Mouse (Mus musculus) heart, adult 11 months (tissue): ENCODE data around the gene Naip6.
"Not testable (repeated sequence)": the region's sequence is repeated elsewhere in the genome, so short reads cannot be mapped to it uniquely, and the experiment has no call there.

ENCODE experiments used
- DNase-seq: peaks from one replicate; pipeline ENCODE4 v3.0.0; 2022

Gene Naip6

DNA sequence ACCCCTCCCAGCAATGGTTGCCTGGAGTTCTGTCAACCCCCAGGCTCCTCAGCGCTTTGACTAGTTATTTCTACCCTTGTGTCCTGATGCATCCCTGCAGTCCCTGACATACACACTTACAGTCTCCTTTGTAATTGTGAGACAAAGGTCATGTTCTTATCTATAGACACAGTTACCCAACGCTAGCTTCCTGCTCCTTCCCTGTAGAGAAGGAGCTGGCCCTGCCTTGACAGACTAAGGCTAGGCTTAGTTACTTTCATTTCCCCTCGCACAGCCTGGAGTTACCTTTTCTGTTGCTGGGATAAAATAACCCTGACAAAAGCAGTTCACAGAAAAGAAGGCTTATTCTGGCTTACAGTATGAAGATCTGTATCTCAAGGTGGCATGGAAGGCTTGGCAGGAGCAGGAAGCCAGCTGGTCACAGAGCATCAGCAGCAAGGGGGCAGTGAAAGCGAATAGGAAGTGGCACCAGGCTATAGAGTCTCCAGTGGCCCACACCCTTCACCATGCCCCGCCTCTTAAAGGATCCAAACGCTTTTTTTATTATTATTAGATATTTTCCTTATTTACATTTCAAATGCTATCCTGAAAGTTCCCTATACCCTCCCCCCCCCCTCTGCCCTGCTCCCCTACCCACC lies at the start of gene Naip6:
Gene Naip6, minus strand, starts transcription at position 419 of the 638 bp plus-strand sequence.
- not testable (repeated sequence) for DNase-seq

DNA sequence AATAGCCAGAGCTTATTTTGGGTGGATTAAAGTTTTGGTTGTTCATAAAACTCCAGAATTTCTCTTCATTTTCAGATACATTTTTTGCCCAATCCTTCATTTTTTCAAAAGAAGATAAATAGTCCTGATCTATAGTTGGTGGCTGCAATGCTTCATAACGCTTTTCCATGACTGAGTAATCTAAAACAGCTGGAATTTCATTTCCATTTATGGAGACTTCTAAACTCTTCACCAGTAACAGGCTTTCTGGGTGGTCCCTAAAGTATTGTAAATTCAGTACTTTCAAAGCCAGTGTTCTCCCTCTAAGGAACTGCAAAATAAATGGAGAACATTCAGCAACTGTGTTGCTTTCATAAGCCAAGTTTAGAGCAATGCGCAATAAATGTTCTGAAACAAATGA lies 34.8 kb upstream of the Naip6 start:
- not testable (repeated sequence) for DNase-seq

- not testable (repeated sequence) for DNase-seq
These were observed 32.2 kb upstream of the Naip6 start for GRCm38 (mm10) chr13:100349510-100350173.

DNA sequence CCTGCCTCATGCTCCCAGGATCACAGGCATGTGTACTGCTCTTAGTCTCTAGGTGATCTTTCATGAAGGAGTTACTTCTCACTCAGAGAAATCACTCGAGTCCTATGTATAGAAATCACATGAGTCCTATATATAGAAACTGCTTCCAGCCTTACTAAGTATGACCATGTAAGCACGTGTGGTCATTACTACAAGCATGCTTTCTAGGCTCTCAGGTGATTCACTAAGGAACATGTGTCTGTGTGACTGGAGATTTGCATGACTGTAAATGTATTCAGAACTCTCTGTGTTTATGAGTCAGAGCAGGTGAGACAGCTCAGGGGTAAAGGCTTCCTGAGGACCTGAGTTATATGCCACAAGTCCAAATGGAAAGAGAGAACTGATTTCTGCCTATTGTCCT lies 24.3 kb upstream of the Naip6 start:
- DNase-seq = no peak

DNA sequence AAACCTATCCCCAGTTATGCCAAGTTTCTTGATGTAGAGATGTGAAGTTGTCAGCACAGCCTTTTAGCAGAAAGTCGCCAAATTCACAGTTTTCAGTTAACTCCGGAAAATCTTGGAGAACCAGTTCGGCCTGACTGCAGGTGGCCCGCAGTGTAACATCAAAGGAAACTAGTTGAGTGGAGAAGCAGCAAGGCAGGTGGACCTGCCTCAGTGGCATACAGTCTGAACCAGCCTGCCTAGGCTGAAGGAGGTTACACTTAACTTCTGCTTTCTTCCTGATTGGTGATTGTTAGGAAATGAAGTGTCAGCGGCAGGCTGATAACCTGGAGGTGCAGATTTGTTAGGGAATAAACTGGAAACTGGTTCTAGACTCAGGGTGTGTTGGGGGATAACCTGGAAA lies 14.3 kb upstream of the Naip6 start:
- DNase-seq = not testable (repeated sequence)

DNA sequence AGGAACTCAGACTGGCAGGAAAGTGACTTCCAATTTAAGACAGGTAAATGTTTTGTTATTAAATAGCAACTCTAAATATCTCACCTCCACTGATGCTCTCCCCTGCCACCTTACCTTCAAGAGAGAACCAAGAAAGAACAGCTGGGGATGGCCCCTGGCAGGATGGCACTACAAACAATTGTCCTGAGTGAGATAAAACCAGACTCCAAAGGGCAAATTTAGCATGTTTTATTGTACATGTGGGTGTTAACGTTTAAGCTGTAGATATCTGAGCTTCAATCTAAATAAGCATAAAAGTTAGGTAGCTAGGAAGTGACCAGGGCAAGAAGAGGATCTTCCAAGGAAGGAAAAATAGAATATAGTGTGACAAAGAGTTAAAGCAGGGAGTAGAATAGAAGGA lies 11.4 kb upstream of the Naip6 start:
- not testable (repeated sequence) for DNase-seq

DNA sequence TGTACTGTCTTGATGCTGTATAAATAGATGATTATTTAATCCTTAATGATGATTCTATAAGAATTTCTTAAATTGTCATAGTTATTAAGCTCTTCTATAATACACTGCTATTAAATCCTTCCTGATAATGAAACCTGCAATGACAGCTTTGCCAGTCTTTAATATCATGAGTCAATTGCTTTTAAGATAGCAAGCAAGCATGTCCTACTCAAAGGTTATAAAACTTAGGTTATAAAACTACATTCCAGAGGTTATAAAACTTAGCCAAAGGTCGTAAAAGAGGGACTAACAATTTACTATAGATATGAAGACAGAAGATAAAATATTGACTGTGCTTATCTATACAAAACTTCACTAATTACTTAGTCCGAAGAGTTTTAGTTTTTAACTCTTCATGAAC lies 10.6 kb upstream of the Naip6 start:
- not testable (repeated sequence) for DNase-seq

GRCm38 (mm10) chr13:100322266-100322837 lies 4.9 kb upstream of the Naip6 start:
- DNase-seq = not testable (repeated sequence)

- DNase-seq = no peak
These were observed 32.9 kb downstream of the Naip6 start for GRCm38 (mm10) chr13:100284611-100285010.

DNA sequence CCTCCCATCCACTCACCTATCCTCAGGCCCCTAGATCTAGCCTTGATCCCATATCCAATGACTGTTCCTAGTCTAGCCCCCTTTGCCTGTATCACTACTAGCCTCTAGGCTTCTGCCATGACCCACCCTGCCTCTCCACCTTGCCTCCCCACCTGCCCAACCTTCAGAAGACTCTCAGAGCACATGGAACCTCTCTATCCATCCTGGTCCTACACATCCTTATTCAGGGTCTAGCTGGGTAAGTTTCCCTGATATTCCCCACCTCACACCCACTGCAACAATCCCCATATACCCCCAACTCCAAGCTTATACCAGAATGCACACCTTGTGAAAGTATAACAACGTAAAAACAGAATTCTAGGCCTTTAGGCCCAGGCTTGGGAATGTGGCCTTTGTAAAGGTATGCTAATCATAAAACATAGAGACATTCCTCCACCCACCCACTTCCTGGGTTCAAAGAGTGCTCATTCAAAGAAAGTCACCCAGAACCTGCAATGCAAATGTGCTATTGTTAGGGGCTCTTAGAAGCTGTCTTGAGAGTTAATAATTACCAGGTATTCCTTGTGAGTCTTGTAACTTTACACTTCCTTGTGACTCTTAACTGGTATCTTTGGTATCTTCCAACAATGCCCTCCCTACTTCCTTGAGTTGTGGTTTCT lies 45.9 kb downstream of the Naip6 start:
- not testable (repeated sequence) for DNase-seq

- not testable (repeated sequence) for DNase-seq
These were observed 60.5 kb downstream of the Naip6 start for GRCm38 (mm10) chr13:100256996-100257395.

DNA sequence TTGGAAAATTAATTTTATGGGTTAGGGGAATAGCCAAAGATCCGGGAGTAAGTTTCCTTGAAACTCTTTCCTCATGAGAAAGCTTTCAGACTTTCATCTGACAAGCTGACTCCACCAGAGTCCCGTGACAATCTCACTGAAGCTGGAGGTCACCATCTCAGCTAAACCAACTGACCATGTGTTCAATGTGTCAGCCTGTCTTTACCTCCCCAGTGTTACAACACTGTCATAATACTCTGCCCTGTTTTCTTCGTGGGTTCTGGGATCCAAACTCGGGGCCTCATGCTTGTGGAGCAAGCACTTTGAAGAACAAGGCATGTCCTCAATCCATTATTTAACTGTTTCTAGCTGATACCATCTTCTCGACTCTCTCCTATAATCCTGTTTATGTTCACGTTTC lies 61.5 kb downstream of the Naip6 start:
- DNase-seq = not testable (repeated sequence)

DNA sequence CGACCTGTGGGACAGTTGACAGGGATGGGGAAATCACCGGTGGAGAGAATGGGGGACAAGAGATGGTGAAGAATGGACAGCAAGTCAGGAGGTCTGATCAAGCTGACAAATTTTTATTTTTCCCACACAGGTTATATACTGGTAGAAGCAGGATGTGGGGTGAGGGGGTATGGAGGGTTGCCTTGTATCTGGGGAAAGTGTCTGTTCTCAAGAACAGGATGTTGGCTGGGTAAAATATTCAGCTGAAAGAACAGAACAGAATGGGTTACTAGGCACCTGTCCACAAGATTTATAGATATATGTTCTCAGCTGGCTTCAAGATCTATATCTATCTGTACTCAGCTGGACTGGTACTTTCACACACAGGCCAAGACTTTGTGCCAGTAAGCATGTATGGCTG lies 65.6 kb downstream of the Naip6 start:
- not testable (repeated sequence) for DNase-seq

- peak; percentile 92 for DNase-seq
These were observed 70.5 kb downstream of the Naip6 start for GRCm38 (mm10) chr13:100246896-100247519.

- DNase-seq = not testable (repeated sequence)
These were observed 71.3 kb downstream of the Naip6 start, which contains the start of gene Naip5 for GRCm38 (mm10) chr13:100246223-100246622. Naip5 (minus strand) TSS chr13:100246323.

- DNase-seq = peak; percentile 41
These were observed 73.8 kb downstream of the Naip6 start for GRCm38 (mm10) chr13:100243702-100244101.
